Mouse (Mus musculus) forebrain, embryonic 11.5 days (tissue): ENCODE data around the gene Ust. TPM values are rescaled to one million over a fixed set of nuclear protein-coding genes. Genes with fewer than 3 reads are reported as not detected.
A peak's percentile ranks its signal among the peaks of the same experiment; 100 is the strongest.

Source experiments
- ATAC-seq: fragments of 200-750 bp; cut with Nextera tagmentation; replicated peaks from 2 replicates; pipeline ENCODE4 v1.8.0; 2017; ENCODE audit warnings: moderate TSS enrichment; ENCODE audit not compliant: low FRiP score
- DNase-seq: peaks from one replicate; pipeline ENCODE4 v3.0.0-alpha.2; 2017; ENCODE audit warnings: low spot score
- H3K27ac ChIP-seq: fragments of 300-500 bp; sonication (generic); 2 replicates; pipeline ENCODE4 v1.5.1; 2014; ENCODE audit warnings: low read depth, low read length
- H3K27me3 ChIP-seq: fragments of 300-500 bp; sonication (generic); 2 replicates; pipeline ENCODE4 v1.6.1; 2014; ENCODE audit warnings: mild to moderate bottlenecking, low read length, mixed read lengths; ENCODE audit not compliant: control insufficient read depth, insufficient read depth
- H3K36me3 ChIP-seq: fragments of 300-500 bp; sonication (generic); 2 replicates; pipeline ENCODE4 v1.6.1; 2014; ENCODE audit warnings: mild to moderate bottlenecking, low read length, moderate library complexity, mixed read lengths; ENCODE audit not compliant: control insufficient read depth, insufficient read depth
- H3K4me1 ChIP-seq: fragments of 300-500 bp; sonication (generic); replicated peaks from 2 replicates; pipeline ENCODE4 v1.6.1; 2014; ENCODE audit warnings: low read length, mixed read lengths; ENCODE audit not compliant: control insufficient read depth, insufficient read depth
- H3K4me2 ChIP-seq: fragments of 300-500 bp; sonication (generic); 2 replicates; pipeline ENCODE4 v1.6.1; 2014; ENCODE audit warnings: low read depth, mild to moderate bottlenecking, low read length, moderate library complexity, mixed read lengths; ENCODE audit not compliant: severe bottlenecking
- H3K4me3 ChIP-seq: fragments of 300-500 bp; sonication (generic); 2 replicates; pipeline ENCODE4 v1.5.1; 2014; ENCODE audit warnings: low read depth, low read length
- H3K9ac ChIP-seq: fragments of 300-500 bp; sonication (generic); 2 replicates; pipeline ENCODE4 v1.6.1; 2014; ENCODE audit warnings: low read length
- H3K9me3 ChIP-seq: fragments of 300-500 bp; sonication (generic); 2 replicates; pipeline ENCODE4 v1.6.1; 2016; ENCODE audit warnings: low read length, mixed read lengths; ENCODE audit not compliant: control insufficient read depth
- WGBS: fragments of 180-500 bp; shearing (Covaris S2); extraction: QIAGEN DNeasy Blood & Tissue Kit; methylation state at CpG from one replicate; pipeline ENCODE4 v1.1.7; 2014; 5-methylcytosine and 5-hydroxymethylcytosine counted together
- polyA plus RNA-seq: library from polyadenylated mRNA; unstranded; fragments of >200 nt; fragmentation: Nextera tagmentation; extraction: Ambion mirVana; gene quantifications from 2 replicates; pipeline ENCODE4 v1.2.1, GENCODE M21; 2014

The Ust gene
- polyA plus RNA-seq, 1 experiment from 2014 or later: 3.4 TPM

GRCm38 (mm10) chr10:8242336-8242735, 276.3 kb downstream of the Ust start:
- ATAC-seq: no peak
- no peak overlapping the region for H3K27ac ChIP-seq
- no peak overlapping the region for H3K4me3 ChIP-seq
- H3K36me3 ChIP-seq: no peaks in the 10 kb centered on the region
- no peak overlapping the region for H3K9ac ChIP-seq
- no peaks in the 10 kb centered on the region for H3K4me1 ChIP-seq
- no peak for DNase-seq
- 14% methylated on average over 4 of the region's 4 CpGs for WGBS
- H3K27me3 ChIP-seq: no peaks in the 10 kb centered on the region
- no peaks in the 10 kb centered on the region for H3K9me3 ChIP-seq
- no peak overlapping the region for H3K4me2 ChIP-seq

DNA sequence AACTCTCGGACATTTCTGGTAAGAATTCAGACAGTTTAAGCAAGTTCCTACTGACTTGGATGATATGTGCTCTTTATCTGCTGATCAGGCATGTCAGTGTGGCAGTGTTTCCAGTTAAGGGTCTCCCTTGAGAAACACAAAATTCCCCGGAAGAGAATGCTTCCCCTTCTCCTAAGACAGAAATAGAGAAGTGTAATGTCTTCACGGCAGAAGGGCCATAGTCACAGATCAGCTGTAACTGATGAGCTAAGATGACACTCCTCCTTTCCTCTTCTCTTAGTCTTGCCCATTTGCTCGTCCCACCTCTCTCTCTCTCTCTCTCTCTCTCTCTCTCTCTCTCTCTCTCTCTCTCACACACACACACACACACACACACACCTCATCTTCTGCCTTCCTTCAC, 277.9 kb downstream of the Ust start:
- no peak for DNase-seq
- Histone ChIP-seq H3K9ac (no peak overlapping the region), H3K27ac (no peak overlapping the region), H3K27me3 (no peaks in the 10 kb centered on the region), H3K4me1 (no peaks in the 10 kb centered on the region), H3K36me3 (no peaks in the 10 kb centered on the region), H3K4me2 (no peak overlapping the region), H3K9me3 (no peaks in the 10 kb centered on the region), H3K4me3 (no peak overlapping the region)
- 71% methylated on average over 4 of the region's 4 CpGs for WGBS
- ATAC-seq: no peak

- Histone ChIP-seq H3K27me3 (no peaks in the 10 kb centered on the region), H3K9ac (no peak overlapping the region), H3K27ac (no peak overlapping the region), H3K36me3 (no peaks in the 10 kb centered on the region), H3K4me2 (no peak overlapping the region), H3K4me1 (no peaks in the 10 kb centered on the region), H3K9me3 (no peaks in the 10 kb centered on the region), H3K4me3 (no peak overlapping the region)
- DNase-seq (peak; percentile 80), ATAC-seq (no peak)
- WGBS: 21% methylated on average over 3 of the region's 3 CpGs
Measured at GRCm38 (mm10) chr10:8240242-8240641, 278.4 kb downstream of the Ust start.

DNA sequence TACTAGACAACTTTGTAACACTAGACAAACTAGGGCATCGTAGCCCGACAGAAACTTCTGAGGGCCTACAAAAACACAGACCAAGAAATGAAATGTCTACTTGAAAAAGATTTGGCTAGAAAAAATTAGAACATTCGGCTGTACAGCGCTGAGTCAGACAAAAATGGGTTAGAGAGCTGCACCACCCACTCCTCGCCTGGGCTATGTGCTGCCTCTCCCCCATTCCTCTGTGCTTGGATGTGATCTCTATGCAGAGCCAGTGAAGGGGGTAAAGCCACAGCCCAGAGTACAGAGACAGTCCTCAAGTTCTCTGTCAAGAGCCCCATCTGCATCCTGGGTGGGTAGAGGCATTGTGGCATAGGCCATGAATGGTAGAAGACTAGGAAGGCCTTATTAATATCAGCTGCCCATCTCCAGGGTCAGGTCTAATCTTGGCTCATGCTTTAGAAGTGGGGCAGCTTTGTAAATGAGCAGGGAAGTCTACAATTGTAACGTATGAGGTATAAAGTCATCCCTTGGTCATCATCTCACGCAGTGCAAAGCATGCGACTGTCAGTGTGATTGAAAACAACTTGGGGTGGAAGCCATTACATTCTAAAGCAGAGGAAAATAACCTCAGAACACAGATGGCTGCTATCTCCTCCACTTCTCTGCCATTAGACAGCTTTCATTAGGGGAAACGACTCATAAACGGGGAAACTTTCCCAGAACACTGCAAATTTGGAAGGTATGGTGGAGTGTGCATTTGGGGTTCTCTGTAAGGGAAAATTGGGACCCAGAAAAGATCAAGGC, 281.6 kb downstream of the Ust start:
- H3K4me1 ChIP-seq: no peaks in the 10 kb centered on the region
- H3K4me3 ChIP-seq: no peak overlapping the region
- H3K9ac ChIP-seq: no peak overlapping the region
- WGBS: 91% methylated on average over 10 of the region's 10 CpGs
- no peak overlapping the region for H3K27ac ChIP-seq
- H3K36me3 ChIP-seq: no peaks in the 10 kb centered on the region
- DNase-seq (no peak), ATAC-seq (no peak)
- no peaks in the 10 kb centered on the region for H3K9me3 ChIP-seq
- no peaks in the 10 kb centered on the region for H3K27me3 ChIP-seq
- no peak overlapping the region for H3K4me2 ChIP-seq

DNA sequence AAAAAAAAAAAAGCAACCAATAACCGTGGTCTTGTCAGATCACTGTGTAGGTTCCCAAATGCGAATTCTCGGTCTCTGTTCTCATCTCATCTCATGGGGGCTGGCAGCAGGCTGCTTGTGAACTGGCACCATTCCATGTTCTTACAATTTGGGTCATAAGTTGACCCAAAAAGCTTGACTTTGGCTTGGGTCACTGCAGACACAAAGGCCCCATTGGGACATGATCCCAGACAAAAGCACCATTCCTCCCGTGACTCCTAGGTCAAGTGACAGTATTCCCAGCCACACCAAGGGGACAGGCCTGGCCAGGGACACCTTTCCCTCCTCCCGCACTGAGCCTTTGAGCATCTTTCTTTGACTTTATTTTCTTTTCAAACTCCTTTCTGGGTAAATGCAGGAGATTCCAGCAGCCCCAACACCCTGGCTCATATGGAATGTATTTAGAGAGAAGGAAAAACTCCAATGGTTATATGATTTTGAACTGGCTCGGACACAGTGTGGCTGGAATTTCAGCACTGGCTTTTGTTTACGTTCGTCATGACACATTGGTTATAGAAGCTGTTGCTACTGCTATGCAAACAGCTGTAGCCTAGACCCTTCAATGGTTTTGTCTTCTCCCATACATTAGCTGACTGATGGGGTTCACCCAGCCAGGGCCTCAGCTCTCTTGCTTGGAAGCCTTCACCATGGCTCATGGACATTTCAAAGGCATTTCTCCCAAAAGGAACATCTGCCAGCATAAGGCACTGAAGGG, 285.3 kb downstream of the Ust start:
- H3K4me3 ChIP-seq: no peak overlapping the region
- H3K4me1 ChIP-seq: no peaks in the 10 kb centered on the region
- H3K9ac ChIP-seq: no peak overlapping the region
- H3K27ac ChIP-seq: no peak overlapping the region
- 84% methylated on average over 8 of the region's 8 CpGs for WGBS
- no peaks in the 10 kb centered on the region for H3K27me3 ChIP-seq
- H3K4me2 ChIP-seq: no peak overlapping the region
- ATAC-seq (no peak), DNase-seq (no peak)
- no peaks in the 10 kb centered on the region for H3K9me3 ChIP-seq
- no peaks in the 10 kb centered on the region for H3K36me3 ChIP-seq

GRCm38 (mm10) chr10:8232535-8232934, 286.1 kb downstream of the Ust start:
- 92% methylated on average over 6 of the region's 6 CpGs for WGBS
- ATAC-seq: no peak

GRCm38 (mm10) chr10:8228375-8228743, 290.3 kb downstream of the Ust start:
- no peaks in the 10 kb centered on the region for H3K36me3 ChIP-seq
- 78% methylated on average over 3 of the region's 3 CpGs for WGBS
- no peak overlapping the region for H3K4me3 ChIP-seq
- DNase-seq (no peak), ATAC-seq (no peak)
- no peaks in the 10 kb centered on the region for H3K4me1 ChIP-seq
- H3K9me3 ChIP-seq: no peaks in the 10 kb centered on the region
- H3K27ac ChIP-seq: no peak overlapping the region
- H3K27me3 ChIP-seq: no peaks in the 10 kb centered on the region
- no peak overlapping the region for H3K9ac ChIP-seq
- H3K4me2 ChIP-seq: no peak overlapping the region

More at GRCm38 (mm10) chr10:8232535-8232934, 286.1 kb downstream of the Ust start:
- DNase-seq: no peak
- no peak overlapping the region for H3K27ac ChIP-seq
- H3K4me1 ChIP-seq: no peaks in the 10 kb centered on the region
- no peak overlapping the region for H3K9ac ChIP-seq
- H3K27me3 ChIP-seq: no peaks in the 10 kb centered on the region
- no peaks in the 10 kb centered on the region for H3K36me3 ChIP-seq
- no peak overlapping the region for H3K4me2 ChIP-seq
- no peaks in the 10 kb centered on the region for H3K9me3 ChIP-seq
- H3K4me3 ChIP-seq: no peak overlapping the region

GRCm38 (mm10) chr10:8227705-8228374, 290.8 kb downstream of the Ust start:
- DNase-seq: no peak
- no peak for ATAC-seq
- WGBS: 71% methylated on average over 5 of the region's 5 CpGs

More at GRCm38 (mm10) chr10:8227705-8228374, 290.8 kb downstream of the Ust start:
- no peak overlapping the region for H3K27ac ChIP-seq
- H3K9me3 ChIP-seq: no peaks in the 10 kb centered on the region
- H3K36me3 ChIP-seq: no peaks in the 10 kb centered on the region
- no peaks in the 10 kb centered on the region for H3K27me3 ChIP-seq
- no peaks in the 10 kb centered on the region for H3K4me1 ChIP-seq
- H3K4me2 ChIP-seq: no peak overlapping the region
- H3K4me3 ChIP-seq: no peak overlapping the region
- no peak overlapping the region for H3K9ac ChIP-seq
